Mouse (Mus musculus) kidney, adult 11 months (tissue): ENCODE data around the gene Krtap19-3.

ENCODE experiments used
- DNase-seq: peaks from one replicate; pipeline ENCODE4 v3.0.0; 2022

The Krtap19-3 gene

DNA sequence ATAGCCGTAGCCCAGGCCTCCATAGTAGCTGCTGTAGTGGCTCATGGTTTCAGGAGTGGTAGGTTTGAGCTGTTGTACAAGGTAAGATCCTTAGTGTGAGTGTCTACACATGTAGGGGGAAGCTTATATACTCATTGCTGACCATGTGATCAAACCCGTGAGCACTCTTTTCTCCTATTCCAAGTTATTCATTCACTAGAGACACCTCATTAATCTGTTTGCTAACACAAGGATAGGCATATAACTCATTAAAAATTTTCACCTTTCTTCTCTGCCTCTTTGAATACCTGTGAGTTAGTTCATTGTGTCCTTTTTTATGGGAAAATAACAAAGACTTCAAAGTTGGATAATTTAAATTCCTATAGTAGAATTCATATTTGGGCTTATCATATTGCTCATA, at the start of gene Krtap19-3:
Gene Krtap19-3 (minus strand): TSS at position 101 of the 400 bp plus-strand sequence.
- no peak for DNase-seq

GRCm38 (mm10) chr16:88896357-88896756, 18.5 kb upstream of the Krtap19-3 start, which contains the start of gene Krtap19-5:
Gene Krtap19-5, minus strand, starts transcription at chr16:88896457.
- DNase-seq: no peak

GRCm38 (mm10) chr16:88886870-88887269, 9.0 kb upstream of the Krtap19-3 start:
- DNase-seq: no peak

GRCm38 (mm10) chr16:88884989-88885388, 7.2 kb upstream of the Krtap19-3 start, which contains the start of gene Krtap19-4:
Gene Krtap19-4, minus strand, starts transcription at chr16:88885089.
- DNase-seq: no peak

DNA sequence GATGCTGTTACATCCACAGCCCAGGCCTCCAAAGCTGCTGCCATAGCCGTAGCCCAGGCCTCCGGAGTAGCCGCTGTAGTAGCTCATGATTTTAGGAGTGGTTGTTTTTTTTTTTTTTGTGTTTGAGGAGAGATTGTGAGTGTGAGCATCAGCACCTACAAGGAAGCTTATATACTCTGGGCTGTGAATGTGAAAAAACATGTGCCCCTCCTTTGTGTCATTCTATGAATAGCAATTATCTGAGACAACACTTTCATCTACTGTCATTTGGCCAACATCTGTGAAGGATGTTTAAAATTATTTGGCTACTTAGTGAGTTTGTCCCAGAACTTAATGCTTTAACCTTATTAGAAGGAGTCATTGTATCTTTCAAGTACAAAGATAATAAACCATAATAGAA, 3.7 kb downstream of the Krtap19-3 start, which contains the start of gene Krtap19-2:
Gene Krtap19-2 (minus strand): TSS at position 101 of the 400 bp plus-strand sequence.
- DNase-seq: no peak

DNA sequence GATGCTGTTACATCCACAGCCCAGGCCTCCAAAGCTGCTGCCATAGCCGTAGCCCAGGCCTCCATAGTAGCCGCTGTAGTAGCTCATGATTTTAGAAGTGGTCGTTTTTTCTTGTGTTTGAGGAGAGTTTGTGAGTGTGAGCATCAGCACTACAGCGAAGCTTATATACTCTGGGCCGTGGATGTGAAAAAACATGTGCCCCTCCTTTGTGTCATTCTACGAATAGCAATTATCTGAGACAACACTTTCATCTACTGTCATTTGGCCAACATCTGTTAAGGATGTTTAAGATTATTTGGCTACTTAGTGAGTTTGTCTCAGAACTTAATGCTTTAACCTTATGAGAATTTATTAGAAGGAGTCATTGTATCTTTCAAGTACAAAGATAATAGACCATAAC, 8.5 kb downstream of the Krtap19-3 start, which contains the start of gene Krtap19-1:
Gene Krtap19-1 (minus strand): TSS at position 101 of the 400 bp plus-strand sequence.
- no peak for DNase-seq

DNA sequence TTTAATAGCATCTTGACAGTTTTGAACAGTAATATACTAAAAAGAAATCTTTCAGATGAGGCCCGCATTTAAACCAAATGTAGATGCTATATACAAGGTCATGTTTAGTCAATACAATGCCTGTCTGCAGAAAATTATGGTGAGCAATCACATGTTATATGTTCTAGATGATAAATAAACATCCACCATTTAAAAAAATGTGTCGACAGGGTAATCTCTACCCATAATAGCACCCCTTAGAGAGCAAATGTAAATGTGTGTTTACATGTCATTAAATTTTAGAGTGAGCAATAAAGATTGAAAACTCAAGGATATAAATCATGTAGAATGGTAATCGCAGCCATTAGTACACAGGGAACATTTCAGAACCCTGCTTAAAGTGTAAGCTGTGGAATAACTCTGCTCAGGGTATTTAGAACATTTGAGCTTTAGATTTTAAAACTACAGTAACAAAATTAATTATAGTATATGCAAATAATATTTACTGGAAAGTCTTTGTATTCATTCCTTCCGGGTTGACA, 12.9 kb downstream of the Krtap19-3 start:
- no peak for DNase-seq

- DNase-seq: no peak
Observed at GRCm38 (mm10) chr16:88851450-88851849, 26.4 kb downstream of the Krtap19-3 start.

DNA sequence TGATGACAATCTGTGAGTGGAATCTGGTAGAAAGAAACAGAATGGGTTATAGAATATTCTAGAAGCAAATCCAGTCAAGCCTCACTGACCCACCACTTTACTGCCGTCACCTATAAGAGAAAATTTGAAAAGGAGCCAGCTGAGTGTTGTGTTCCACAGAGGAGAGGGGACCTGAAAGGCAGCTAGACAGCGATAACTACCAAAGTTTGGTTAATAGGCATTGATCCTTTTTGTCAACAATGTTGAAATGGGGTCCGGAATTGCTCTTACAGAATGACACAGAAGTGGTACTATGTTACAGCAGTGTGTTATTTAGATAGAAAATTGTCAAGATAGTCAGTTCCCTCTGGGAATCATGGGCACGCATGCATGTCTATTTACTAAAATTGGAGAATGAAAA, 29.3 kb downstream of the Krtap19-3 start:
- DNase-seq: no peak

- no peak for DNase-seq
Observed at GRCm38 (mm10) chr16:88847363-88847762, 30.5 kb downstream of the Krtap19-3 start.
